Mouse (Mus musculus) natural killer cell, adult 2 months (primary cell): ENCODE data around the gene Gm8108.
"Not testable (repeated sequence)": the region's sequence is repeated elsewhere in the genome, so short reads cannot be mapped to it uniquely, and the experiment has no call there.

ENCODE experiments used
- DNase-seq, 2 experiments: peaks; one replicate each; pipeline ENCODE4 v3.0.0; 2022; ENCODE audit warnings: low spot score in 2 of 2

Gm8108 gene

GRCm38 (mm10) chr14:4110426-4110825 is at the start of gene Gm8108:
Gene Gm8108, plus strand, starts transcription at chr14:4110526.
- not testable (repeated sequence) for DNase-seq

- not testable (repeated sequence) for DNase-seq
Measured at GRCm38 (mm10) chr14:4083820-4084219, 26.5 kb upstream of the Gm8108 start, which contains the start of gene Gm3115. Gene Gm3115, plus strand, starts transcription at chr14:4084120.

GRCm38 (mm10) chr14:4141646-4142045 is 31.3 kb downstream of the Gm8108 start:
- DNase-seq = not testable (repeated sequence)

- not testable (repeated sequence) for DNase-seq
Measured at GRCm38 (mm10) chr14:4164730-4165129, 54.4 kb downstream of the Gm8108 start, which contains the start of gene Gm3127. Gene Gm3127, plus strand, starts transcription at chr14:4165030.

GRCm38 (mm10) chr14:4182030-4182429 is 71.7 kb downstream of the Gm8108 start:
- DNase-seq = not testable (repeated sequence)
